Mouse (Mus musculus) embryonic facial prominence, embryonic 11.5 days (tissue): ENCODE results near the gene Galnt18. TPM values are rescaled to one million over a fixed set of nuclear protein-coding genes. Genes with fewer than 3 reads are reported as not detected.

ENCODE experiments used
- ATAC-seq: fragments of 200-750 bp; cut with Nextera tagmentation; replicated peaks from 2 replicates; pipeline ENCODE4 v1.8.0; 2017; ENCODE audit warnings: low read depth; ENCODE audit not compliant: insufficient number of reproducible peaks, low FRiP score, low TSS enrichment
- DNase-seq: peaks from one replicate; pipeline ENCODE4 v3.0.0-alpha.2; 2015; ENCODE audit warnings: low spot score
- H3K27ac ChIP-seq: fragments of 300-500 bp; sonication (generic); replicated peaks from 2 replicates; pipeline ENCODE4 v1.5.1; 2014; ENCODE audit warnings: mild to moderate bottlenecking, low read depth, low read length, control low read depth
- H3K27me3 ChIP-seq: fragments of 300-500 bp; sonication (generic); 2 replicates; pipeline ENCODE4 v1.6.1; 2014; ENCODE audit warnings: mild to moderate bottlenecking, low read length, moderate library complexity, mixed read lengths; ENCODE audit not compliant: control insufficient read depth, insufficient read depth
- H3K36me3 ChIP-seq: fragments of 300-500 bp; sonication (generic); replicated peaks from 2 replicates; pipeline ENCODE4 v1.6.1; 2014; ENCODE audit warnings: low read depth, mild to moderate bottlenecking, low read length, moderate library complexity, mixed read lengths; ENCODE audit not compliant: control insufficient read depth, insufficient read depth
- H3K4me1 ChIP-seq: fragments of 300-500 bp; sonication (generic); 2 replicates; pipeline ENCODE4 v1.6.1; 2014; ENCODE audit warnings: low read length, mixed read lengths; ENCODE audit not compliant: control insufficient read depth, insufficient read depth
- H3K4me2 ChIP-seq: fragments of 300-500 bp; sonication (generic); 2 replicates; pipeline ENCODE4 v1.6.1; 2014; ENCODE audit warnings: low read depth, mild to moderate bottlenecking, control low read depth, low read length, moderate library complexity
- H3K4me3 ChIP-seq: fragments of 300-500 bp; sonication (generic); 2 replicates; pipeline ENCODE4 v1.5.1; 2014; ENCODE audit warnings: low read depth, low read length, control low read depth
- H3K9ac ChIP-seq: fragments of 300-500 bp; sonication (generic); replicated peaks from 2 replicates; pipeline ENCODE4 v1.6.1; 2014; ENCODE audit warnings: mild to moderate bottlenecking, control low read depth, low read length
- H3K9me3 ChIP-seq: fragments of 300-500 bp; sonication (generic); replicated peaks from 2 replicates; pipeline ENCODE4 v1.6.1; 2016; ENCODE audit warnings: mild to moderate bottlenecking, low read length, inconsistent platforms, mixed read lengths; ENCODE audit not compliant: control insufficient read depth
- WGBS: fragments of 180-500 bp; shearing (Covaris S2); extraction: QIAGEN DNeasy Blood & Tissue Kit; methylation state at CpG from one replicate; pipeline ENCODE4 v1.1.7; 2014; 5-methylcytosine and 5-hydroxymethylcytosine counted together
- polyA plus RNA-seq: library from polyadenylated mRNA; unstranded; fragments of >200 nt; fragmentation: Nextera tagmentation; extraction: Ambion mirVana; gene quantifications from 2 replicates; pipeline ENCODE4 v1.2.1, GENCODE M21; 2014

Gene Galnt18
- polyA plus RNA-seq, 1 experiment from 2014 or later = 7.0 TPM

DNA sequence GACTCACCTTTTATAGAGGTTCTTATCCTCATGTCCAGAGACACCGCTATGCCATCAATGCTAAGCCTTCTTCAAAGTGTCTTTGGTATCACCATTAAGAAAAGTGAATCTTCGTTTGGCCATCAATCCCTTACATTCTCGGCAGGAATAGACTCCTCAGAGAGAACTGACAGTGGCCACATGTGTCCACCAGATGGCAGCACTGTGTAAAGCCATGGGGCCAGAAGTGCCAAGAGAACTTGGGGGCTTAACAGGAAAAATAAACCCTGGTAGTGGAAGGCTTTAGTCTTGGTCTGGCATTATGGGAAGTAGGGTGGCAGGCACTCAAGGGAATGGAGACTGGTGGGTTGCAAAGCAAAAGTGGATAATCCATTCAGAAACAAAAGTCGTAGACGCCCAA, 2.3 kb upstream of the Galnt18 start:
- no peaks in the 10 kb centered on the region for H3K9me3 ChIP-seq
- H3K4me1 ChIP-seq = no peaks in the 10 kb centered on the region
- ATAC-seq (no peak), DNase-seq (peak; percentile 78)
- H3K27ac ChIP-seq = no peak overlapping the region
- H3K4me2 ChIP-seq = no peak overlapping the region
- no peaks in the 10 kb centered on the region for H3K36me3 ChIP-seq
- no peak overlapping the region for H3K4me3 ChIP-seq
- no peaks in the 10 kb centered on the region; the same call in 1 of the 2 replicates for H3K27me3 ChIP-seq
- 47% methylated on average over 5 of the region's 5 CpGs for WGBS
- no peak overlapping the region for H3K9ac ChIP-seq

DNA sequence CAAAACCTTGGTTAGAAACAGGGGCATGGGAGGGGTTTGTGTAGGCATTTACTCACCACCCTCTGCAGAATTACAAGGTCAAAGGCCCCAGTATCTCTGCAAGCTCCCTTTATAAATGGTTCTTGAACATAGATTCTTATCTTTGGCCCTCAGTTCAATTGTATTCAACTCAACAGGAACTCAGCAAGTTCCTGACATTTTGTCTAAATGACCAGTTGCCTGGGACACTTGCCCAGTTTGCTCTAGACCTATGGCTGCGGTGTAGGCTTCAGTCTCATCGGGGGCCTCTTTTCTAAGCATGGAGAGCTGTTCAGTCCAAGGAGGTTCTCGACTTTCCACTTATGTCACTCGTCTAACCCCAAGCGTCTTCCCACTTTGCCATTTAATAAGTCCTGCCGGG, 1.5 kb upstream of the Galnt18 start:
- Histone ChIP-seq H3K4me3 (no peak overlapping the region), H3K27me3 (no peaks in the 10 kb centered on the region; the same call in 1 of the 2 replicates), H3K36me3 (no peaks in the 10 kb centered on the region), H3K4me1 (no peaks in the 10 kb centered on the region), H3K27ac (no peak overlapping the region), H3K9ac (no peak overlapping the region), H3K9me3 (no peaks in the 10 kb centered on the region), H3K4me2 (no peak overlapping the region)
- no peak for DNase-seq
- no peak for ATAC-seq
- WGBS = 92% methylated on average over 6 of the region's 6 CpGs

DNA sequence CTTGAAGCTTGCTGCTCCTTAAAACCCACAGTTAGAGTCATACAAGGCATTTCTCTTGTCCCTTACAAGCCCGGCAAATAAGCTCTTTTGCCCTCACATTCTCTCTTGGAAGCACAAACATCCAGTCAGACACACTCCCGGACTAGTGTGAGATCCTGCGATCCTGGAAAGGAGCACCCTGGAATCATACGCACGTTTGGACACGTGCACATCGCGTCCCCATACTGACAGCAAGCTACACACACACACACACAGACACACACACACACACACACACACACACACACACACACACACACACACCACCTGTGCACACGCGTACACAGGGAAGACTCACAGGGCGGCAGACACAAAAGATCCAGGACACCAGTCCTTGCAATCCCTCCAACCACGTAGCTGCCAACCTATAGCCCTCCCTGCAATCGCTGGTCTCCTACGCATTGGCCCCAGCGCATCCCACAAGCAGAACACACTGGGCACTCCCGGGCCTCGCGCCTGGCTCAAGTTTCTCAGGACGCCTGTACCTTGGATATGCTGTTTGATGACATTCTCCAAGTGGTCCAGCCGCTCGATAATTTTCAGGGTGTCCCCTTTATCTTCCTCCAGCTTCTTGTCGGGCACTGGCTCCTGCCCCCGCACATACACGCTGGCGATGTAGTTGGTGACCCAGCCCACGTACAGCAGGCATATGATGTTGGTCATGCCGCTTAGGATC, 831 bp downstream of the Galnt18 start:
- ATAC-seq (no peak), DNase-seq (peak; percentile 20)
- Histone ChIP-seq H3K27ac (no peak overlapping the region), H3K27me3 (no peaks in the 10 kb centered on the region; the same call in 1 of the 2 replicates), H3K36me3 (no peaks in the 10 kb centered on the region), H3K9ac (peak overlapping the region; percentile 51), H3K4me1 (no peaks in the 10 kb centered on the region), H3K4me2 (peak overlapping the region; percentile 94), H3K9me3 (no peaks in the 10 kb centered on the region), H3K4me3 (peak overlapping the region; percentile 44)
- WGBS = 21% methylated on average over 27 of the region's 27 CpGs

DNA sequence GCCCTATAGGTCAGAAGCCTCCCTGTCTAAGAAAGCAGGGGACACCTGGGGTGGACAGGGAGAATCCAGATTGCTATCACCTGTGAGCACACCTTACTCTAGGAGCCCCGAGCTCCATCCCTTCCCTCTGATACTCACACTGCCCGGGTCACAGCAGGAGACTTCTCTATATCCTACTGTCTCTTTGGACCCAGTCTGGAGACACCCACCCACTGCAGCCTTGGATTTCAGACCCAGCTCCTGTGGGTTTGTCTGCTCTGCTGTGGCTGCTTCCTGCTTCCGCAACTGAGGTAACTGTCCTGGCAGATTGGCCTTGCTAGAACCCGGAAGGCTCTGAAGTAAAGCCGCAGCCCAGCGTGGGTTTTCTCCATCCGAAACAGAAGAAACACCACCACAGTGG, 1.6 kb downstream of the Galnt18 start:
- WGBS = 75% methylated on average over 7 of the region's 7 CpGs
- DNase-seq (no peak), ATAC-seq (no peak)
- Histone ChIP-seq H3K4me3 (0 out of 2 replicates have a peak overlapping the region, but pooled peaks have one; percentile 5), H3K27me3 (no peaks in the 10 kb centered on the region; the same call in 1 of the 2 replicates), H3K9ac (no peak overlapping the region), H3K4me1 (no peaks in the 10 kb centered on the region), H3K36me3 (no peaks in the 10 kb centered on the region), H3K9me3 (no peaks in the 10 kb centered on the region), H3K4me2 (no peak overlapping the region; the same call in 1 of the 2 replicates), H3K27ac (no peak overlapping the region)

DNA sequence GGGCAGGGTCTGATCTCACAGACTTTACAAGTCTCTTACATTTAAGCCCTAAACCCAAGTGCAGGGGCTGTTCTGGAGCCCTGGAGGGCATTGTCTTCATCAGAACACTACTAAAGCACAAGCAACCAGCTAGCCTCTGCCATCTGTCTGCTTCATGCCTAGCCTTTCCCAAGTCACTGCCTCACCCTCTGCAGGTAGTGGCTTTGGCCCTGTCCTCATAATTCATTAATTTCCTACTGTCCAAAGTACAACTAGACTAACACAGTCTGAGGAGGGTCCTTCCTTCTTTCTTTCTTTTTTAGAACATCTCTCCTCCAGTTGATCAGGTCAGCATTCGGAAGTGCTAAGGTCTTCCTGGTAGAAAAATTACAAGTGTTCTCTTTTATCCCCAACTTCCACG, 2.6 kb downstream of the Galnt18 start:
- no peak for ATAC-seq
- no peaks in the 10 kb centered on the region; the same call in 1 of the 2 replicates for H3K27me3 ChIP-seq
- 86% methylated on average over 2 of the region's 2 CpGs for WGBS

DNA sequence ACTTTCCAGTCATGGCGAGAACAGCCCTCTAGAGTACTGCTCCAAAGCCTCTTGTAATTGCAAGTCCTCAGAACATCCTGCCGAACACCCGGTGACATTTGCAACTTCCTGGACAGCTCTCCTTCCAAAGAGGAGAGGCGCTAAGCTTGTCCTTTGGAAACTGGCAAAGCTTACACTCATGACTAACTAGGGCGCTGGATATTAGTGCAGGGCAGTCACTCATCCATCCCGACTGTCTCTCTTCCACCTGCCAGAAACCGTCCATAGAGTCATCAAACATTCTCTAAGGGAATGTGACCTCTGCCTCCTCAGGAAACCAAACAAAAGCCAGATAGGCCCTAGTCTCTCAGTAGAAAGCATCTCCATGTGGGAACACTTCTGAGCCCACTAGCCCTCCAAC, 3.6 kb downstream of the Galnt18 start:
- no peaks in the 10 kb centered on the region; the same call in 1 of the 2 replicates for H3K27me3 ChIP-seq
- WGBS = 75% methylated on average over 7 of the region's 7 CpGs
- no peaks in the 10 kb centered on the region for H3K9me3 ChIP-seq
- no peak overlapping the region for H3K9ac ChIP-seq
- no peak overlapping the region for H3K4me2 ChIP-seq
- no peak for ATAC-seq
- no peaks in the 10 kb centered on the region for H3K4me1 ChIP-seq
- no peak for DNase-seq
- no peaks in the 10 kb centered on the region for H3K36me3 ChIP-seq
- H3K27ac ChIP-seq = no peak overlapping the region
- H3K4me3 ChIP-seq = no peak overlapping the region

More for the DNA sequence above, 2.6 kb downstream of the Galnt18 start:
- Histone ChIP-seq H3K4me1 (no peaks in the 10 kb centered on the region), H3K4me3 (no peak overlapping the region), H3K9ac (no peak overlapping the region), H3K36me3 (no peaks in the 10 kb centered on the region), H3K4me2 (no peak overlapping the region), H3K9me3 (no peaks in the 10 kb centered on the region), H3K27ac (no peak overlapping the region)
- no peak for DNase-seq

DNA sequence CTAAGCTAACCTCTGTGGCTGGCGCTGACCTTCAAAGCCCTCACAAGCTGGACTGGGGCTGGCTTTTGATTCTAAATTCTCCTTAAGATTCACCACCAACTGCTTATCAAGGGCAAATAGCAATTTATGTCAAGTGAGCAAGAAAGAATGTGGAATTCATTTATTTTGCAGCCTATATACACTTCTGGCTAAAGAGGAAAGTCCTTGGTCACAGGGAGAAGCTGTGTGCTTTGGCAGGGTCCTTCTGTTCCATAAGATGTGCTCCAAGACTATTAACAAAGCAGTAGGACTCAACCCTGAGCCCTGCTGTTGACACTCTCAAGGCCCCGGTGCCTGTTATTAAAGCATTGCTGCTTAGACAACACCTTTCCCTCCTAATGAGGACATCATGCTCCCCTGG, 7.4 kb downstream of the Galnt18 start:
- ATAC-seq (no peak), DNase-seq (no peak)
- no peaks in the 10 kb centered on the region for H3K4me1 ChIP-seq
- no peak overlapping the region for H3K9ac ChIP-seq
- no peak overlapping the region for H3K27ac ChIP-seq
- no peaks in the 10 kb centered on the region for H3K27me3 ChIP-seq
- H3K4me3 ChIP-seq = no peak overlapping the region
- no peaks in the 10 kb centered on the region for H3K36me3 ChIP-seq
- H3K4me2 ChIP-seq = no peak overlapping the region
- WGBS = 82% methylated on average over 2 of the region's 2 CpGs
- H3K9me3 ChIP-seq = no peaks in the 10 kb centered on the region

DNA sequence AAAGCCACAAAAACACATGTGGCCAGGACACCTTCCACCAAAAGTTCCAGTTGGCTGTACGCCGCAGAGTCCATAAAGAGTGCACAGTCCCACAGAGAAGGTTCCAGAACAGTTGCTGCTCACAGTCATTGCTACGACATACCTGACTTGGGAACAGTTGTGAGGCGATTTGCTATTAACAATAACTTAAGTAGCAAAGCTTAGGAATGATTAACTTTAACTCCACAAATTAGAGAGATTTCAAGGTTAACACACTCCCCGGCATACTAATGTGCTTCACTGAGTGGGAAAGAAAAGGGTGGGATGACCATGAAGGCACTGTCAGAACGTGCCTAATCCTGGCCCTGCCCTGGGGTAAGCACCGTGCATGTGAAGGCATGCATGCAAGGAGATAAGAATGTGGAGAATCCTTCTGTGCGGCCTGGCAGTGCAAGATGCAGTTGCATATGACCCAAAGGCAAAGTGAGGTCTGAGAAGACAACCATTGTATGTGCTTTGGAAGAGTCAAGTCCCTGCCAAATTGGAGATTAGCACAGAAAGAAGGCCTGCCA, 8.5 kb downstream of the Galnt18 start:
- Histone ChIP-seq H3K27ac (no peak overlapping the region), H3K4me1 (no peaks in the 10 kb centered on the region), H3K27me3 (no peaks in the 10 kb centered on the region), H3K4me3 (no peak overlapping the region), H3K9me3 (no peaks in the 10 kb centered on the region), H3K9ac (no peak overlapping the region), H3K4me2 (no peak overlapping the region), H3K36me3 (no peaks in the 10 kb centered on the region)
- DNase-seq (peak; percentile 14), ATAC-seq (no peak)
- 79% methylated on average over 8 of the region's 8 CpGs for WGBS
